Mouse (Mus musculus): ENCODE measurements around the gene Dnah7a.

- TF ChIP-seq CTCF (IDR thresholded peaks at IDR 0.05; ENCODE audit: low read depth) = no peak
- TF ChIP-seq EP300 (IDR thresholded peaks at IDR 0.05; ENCODE audit: low read depth) = no peak
Observed at GRCm38 (mm10) chr1:53740777-53741336, 34.3 kb upstream of the Dnah7a start.
